Mouse (Mus musculus): ENCODE data around the gene Dtnbp1.

Gene Dtnbp1

DNA sequence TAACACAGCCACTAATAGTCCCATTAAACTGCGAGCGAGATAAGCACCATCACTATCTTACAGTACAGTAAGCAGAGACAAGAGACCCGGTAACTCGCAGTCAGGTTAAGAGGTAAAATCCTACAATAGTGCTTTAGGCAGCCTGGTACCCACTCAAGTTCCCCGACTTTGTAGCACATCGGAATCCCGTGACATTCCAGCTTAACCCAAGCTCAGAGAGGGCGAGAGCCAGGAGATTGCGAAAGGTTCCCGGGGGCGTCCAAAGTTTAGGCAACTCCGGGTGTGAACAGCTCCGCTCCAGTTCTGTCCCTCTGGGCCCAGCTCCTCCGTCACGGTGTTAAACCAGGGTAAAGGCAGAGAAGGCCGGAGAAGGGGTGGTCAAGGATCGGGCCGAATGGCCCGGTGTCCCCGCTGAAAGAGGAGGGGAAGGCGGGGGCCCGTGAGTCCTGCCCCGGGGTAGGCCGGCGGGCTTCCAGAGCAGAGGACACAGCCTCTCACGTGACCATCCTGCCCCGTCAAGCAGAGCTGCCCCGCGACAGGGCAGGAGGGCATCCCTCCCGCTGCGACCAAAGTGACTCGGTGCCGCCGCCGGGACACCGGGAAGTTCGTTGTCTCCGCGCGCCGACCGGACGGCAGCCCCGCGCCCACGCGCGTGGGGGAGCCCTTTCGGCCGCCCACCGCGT lies 578 bp downstream of the Dtnbp1 start:
- peak; percentile 70 for DNase-seq (ENCODE audit: low read depth, low spot score)

DNA sequence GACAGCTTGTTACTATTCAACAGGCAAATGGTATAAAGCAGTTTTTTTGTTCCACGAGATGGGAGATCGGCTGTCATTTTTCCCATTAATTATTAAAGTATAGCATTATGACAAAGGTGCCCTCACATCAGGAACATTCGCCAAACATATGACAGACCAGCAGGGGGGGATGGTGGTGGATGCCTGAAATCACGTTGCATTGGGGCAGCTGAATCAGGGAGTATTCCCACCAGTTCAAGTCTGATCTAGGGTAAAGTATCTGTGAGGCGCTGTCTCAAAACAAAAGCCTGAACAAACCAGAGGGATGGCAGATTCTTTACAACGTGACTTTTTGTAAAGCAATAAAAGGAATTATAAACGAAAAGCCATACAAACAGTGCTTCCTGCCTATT lies 1.1 kb downstream of the Dtnbp1 start:
- DNase-seq (ENCODE audit: low read depth, low spot score), result peak; percentile 76

DNA sequence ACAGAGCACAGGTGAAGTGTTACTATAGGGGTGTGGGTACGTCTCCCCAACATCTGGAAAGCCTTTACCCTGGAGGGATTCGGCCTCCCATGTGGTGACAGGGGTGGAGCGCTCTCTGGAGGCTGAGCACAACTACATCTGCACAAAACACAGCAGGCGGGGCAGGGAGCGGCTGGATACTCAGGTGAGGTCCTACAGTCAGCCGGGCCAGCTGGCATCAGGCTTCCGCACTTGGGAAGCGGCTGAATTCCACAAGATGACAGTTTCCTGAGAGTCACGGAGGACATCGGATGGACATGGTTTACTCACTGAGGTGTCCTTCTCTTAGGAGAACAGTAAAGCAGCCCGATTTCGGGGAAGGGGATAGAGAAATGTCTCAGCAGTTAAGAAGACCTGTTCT lies 2.7 kb downstream of the Dtnbp1 start:
- no peak for DNase-seq (ENCODE audit: low read depth, low spot score)

DNA sequence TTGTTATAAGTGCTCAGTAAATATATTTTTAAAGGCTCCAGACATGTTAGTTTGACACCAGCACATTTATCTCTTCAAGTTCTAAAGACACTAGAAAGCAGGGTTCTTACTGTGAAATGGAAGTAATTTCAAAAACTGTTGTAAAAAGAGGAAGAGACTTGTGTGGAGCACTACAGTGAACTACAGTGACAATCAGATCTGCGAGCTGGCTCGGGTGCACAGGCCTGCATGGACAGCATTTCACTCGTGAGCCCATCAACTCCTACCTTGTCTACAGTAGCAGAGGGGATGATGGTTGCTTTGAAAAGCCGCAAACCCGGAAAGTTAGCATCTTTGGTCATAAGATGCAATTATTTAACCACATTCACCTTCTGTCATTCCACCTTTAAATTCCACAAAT lies 5.6 kb downstream of the Dtnbp1 start:
- no peak for DNase-seq (ENCODE audit: low read depth, low spot score)

DNA sequence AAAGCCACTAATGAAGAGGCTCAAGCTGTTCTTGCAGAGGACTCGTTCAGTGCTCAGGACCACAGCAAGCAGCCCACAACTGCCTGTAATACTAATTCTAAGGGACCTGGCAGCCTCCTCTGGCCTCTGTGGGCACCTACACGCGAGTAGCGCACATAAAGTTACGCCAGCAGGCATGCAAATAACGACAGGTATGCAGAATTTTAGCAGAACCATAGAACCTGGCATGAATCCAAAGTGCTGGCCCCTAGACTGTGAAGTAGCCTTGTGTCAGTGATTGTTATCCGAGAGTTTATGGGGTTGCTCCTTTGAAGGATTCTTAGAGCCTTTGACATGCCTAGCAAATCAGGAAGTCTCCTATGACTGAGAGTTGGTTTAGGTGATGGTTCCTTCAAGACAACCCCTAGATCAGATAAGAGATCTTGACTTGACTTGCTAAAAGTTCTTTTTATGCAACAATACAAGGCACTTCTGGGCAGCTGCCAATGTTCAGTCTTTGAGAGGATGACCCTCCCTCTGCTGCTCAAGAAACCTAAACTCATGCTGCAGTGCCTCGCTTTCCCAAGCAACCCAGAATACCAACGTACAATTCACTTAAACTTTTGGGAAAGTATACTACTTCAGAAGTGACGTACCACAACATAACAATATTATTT lies 9.3 kb downstream of the Dtnbp1 start:
- no peak for DNase-seq (ENCODE audit: low read depth, low spot score)

DNA sequence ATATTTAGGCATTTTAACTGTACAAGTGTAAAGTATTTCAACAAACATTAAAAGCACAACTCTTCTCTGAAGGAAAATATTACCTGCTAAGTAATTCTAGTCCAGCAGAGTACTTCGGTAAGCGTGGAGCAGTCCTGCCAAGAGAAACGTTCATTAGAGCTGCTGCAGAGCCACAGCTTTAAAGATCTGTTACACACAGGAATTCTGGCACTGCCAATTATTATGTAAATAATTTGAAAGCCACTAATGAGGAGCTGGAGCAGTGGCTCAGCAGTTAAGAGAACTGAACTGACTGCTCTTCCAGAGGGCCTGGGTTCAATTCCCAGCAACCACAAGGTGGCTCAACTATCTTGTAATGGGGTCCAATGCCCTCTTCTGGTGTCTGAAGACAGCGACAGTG lies 10.0 kb downstream of the Dtnbp1 start:
- no peak for DNase-seq (ENCODE audit: low read depth, low spot score)

DNA sequence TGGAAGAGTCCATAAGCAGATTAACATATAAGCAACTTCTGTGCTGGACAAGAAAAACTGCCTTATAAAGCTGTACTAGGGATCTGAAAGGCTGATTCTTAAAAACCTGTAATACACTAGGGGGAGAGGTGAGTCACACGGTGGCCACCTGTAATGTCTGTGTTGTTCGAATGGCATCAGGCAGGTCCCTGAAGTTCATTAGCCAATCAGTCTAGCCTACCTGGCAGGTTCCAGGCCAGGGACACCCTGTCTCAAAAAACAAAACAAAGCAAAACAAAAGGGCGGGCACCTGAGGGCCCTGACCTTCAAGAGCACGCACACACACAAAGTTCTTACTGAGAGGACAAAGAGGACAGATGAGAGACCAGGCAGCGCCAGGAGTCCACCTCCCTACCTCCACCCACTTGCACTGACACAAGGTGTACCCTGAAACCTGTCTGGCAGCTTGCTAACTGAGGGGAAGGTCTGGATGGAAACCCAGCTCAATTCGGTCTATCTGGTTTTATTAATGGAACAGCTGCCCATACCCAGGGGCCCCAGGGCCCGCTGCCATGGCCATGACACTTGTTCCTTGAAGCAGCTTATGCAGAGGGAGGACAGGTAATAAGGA lies 11.8 kb downstream of the Dtnbp1 start:
- DNase-seq (ENCODE audit: low read depth, low spot score), result no peak

DNA sequence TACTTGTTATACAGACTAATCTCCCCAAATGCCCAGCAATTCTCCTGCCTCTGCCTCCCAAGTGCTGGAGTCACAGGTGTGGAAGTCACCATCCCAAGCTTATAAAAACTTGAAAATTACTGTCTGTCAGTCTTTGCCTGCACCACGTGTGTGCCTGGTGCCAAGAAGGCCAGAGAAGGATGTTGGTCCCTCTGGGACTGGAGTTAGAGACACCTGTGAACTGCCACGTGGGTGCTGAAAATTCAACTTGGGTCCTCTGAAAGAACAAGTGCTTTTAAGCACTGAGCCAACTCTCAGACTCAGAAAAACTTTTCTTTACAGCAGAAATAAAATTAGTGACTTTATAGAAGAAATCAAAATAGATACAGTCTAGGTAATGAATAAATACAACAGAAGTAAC lies 15.6 kb downstream of the Dtnbp1 start:
- DNase-seq (ENCODE audit: low read depth, low spot score), result no peak

DNA sequence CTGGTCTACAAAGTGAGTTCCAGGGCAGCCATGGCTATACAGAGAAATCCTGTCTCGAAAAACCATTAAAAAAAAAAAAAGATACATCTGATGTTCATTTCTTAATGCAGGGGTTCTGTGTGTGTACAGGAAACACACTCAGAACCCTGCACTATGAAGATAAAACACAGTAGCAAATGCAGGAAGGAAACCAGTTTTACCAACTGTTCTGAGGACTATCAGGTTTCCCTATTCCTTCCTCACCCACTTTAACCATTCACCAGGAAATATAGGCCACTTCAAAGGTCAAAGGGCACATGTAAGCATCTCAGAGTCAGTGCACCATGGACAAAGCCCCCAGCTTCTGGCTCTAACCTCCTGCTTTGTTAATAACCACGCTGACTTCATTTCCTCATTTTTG lies 16.6 kb downstream of the Dtnbp1 start:
- DNase-seq (ENCODE audit: low read depth, low spot score), result no peak

DNA sequence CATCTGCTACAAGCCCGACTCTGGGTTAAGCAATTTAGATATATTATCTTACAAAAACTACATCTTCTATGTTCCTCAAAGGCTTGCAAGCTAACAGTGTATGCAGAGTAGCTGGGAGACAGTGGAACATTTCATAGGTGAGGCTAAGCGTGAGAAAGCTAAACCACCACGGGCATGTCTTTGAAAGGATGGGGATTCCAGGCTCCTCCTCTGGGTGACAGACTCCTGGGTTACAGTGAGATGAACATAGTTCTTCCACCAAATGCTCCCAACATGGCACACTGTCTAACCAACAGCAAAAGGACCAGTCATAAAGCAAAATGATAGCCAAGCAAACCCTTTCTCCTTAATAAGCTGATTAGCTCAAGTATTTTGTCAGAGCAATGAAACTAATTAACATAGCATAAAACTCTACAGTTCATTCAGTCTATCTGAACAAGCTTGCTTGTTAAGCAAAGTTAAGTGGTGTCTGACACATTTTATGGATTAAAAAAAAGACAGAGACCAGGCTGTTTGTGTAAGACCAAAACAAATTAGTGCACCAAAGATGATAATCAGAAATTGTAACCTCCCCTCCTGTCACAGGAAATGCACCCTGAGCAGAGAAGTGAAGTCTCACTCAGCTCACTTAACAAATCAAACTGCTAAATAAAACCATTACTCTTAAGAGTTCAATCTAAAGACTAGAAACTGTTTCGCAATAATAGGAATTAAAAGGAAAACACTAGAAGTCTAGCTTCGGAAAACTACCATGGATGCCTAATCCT lies 18.1 kb downstream of the Dtnbp1 start:
- DNase-seq (ENCODE audit: low read depth, low spot score), result peak; percentile 33

DNA sequence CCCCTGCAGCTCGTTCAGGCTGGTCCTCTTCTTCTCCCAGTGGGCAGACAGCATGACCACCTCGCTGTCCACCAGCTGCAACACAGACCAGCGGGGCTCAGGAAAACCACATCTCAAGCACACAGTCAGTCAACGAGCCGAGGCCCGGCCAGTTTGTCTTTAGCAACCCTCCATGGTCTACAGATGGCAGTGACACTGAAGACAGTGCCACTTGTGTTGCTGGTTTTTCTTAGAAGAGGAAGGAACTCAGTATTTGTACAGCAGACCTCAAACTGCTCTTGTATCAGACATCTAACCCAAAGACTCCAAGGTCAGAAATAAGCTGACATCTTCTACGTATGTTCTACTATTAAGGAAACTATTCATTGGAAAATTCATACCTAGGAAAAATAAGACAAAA lies 19.1 kb downstream of the Dtnbp1 start:
- no peak for DNase-seq (ENCODE audit: low read depth, low spot score)

DNA sequence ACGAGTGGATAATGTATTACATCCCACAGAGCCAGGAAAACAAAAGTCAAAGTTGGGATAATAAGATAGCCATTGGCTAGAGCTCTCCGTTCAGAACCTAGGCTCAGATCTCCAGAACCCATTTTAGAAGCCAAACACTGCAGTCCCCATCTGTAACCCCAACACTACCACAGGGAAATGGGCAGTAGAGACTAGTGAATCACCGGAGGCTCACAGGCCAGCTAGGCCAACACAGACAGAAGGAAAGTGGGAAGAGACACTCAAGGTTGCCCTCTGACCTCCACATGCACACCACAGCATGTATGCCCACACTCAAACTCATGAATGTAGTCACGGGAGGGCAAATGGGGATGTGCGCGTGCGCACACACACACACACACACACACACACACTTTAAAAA lies 22.5 kb downstream of the Dtnbp1 start:
- no peak for DNase-seq (ENCODE audit: low read depth, low spot score)

DNA sequence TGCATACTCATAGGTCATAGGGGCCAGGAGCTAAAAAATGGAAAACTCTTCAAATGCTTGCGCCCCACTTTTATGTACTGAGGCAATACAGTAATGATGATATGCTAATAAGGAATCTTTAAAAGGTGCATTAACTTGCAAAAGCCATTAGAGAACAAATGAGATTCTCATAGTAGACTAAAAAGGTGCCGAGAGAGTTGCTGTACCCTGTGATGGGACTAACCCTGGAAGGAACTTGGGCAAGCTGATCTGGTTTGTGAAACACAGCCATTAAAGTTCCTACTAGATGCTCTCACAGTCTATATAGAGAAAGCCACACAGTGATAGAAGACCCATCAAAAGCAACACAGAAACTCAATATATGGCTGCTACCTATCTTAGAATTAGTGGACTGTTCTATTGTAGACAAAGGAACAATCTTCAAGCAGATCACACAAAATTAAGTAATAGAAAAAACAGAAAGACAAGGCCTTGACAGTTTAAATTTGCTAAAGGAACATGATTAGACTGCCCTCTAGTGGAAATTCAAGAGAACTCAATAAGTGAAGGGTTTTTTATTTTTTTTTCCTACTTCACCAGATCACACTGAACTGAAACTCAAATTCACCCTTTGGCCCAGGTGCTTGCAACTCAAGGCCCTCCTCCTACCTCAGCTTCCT lies 24.3 kb downstream of the Dtnbp1 start:
- DNase-seq (ENCODE audit: low read depth, low spot score), result peak; percentile 57

DNA sequence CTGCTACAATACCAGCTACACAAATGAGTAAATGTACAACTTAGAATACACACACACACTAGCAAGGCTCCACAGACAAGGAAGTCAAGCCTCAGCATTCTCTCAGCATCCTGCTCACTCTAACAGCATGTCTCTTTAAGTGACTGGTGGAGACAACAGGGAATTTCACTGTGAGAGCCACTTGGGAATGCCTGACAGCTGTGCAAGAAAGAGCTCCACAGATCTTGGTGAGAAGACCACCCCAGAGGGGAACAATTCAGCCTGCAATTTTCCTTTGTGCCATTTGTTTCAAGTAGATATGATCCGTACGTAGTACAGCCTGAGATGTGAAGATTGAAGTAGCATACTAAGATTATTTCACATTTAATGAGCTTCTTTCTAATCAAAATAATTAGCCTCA lies 24.9 kb downstream of the Dtnbp1 start:
- DNase-seq (ENCODE audit: low read depth, low spot score), result no peak

DNA sequence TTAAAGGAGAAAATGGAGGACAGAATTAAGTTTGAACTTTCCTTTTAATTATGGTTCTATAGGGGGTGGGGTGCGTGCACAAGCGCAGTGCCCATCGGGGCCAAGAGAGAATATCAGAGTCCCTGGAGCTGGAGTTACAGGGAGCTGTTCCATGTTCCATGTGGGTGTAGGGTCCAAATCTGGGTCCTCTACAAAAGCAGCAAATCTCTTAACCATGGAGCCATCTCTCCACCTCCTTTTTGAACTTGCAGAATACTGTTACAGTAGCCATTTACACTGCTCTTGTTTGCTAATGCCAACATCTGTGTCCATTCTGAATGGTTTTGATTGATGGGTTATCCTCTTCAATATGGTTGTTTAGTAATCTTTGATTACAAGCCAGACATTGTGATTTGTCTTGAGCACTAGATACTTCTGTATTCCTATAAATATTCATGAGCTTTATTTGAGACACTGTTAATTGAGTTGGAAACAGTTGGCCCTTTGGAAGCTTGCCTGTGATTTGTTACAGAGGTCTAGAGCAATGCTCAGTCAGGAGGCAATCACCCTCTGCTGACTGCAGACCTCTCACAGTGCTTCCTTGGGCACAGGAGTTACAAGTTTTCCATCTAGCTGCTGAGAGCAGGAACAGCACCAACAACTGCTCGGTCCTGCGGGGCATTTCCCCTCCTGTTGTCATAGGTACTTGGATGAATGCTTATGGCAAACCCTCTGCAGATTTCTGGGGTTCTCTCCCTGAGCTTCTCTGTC lies 41.2 kb downstream of the Dtnbp1 start:
- no peak for DNase-seq (ENCODE audit: low read depth, low spot score)

DNA sequence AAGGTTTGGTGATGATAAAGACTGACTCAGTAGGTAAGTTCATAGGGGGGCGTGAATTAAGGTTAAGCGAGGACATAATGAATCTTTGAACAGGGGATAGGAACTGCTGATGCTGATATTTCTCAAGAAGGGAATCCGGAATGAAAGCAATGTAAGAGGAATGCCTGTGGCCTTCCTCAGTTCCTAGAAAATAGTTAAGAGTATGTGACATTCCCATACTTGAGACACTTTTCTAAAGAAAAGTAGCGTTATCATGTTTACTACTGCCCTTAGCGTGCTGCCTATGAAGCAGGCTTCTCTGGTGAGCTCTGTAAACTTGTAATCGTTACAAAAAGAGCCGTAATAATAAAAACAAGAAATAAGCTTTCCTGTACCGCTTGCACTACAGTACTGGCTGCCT lies 44.9 kb downstream of the Dtnbp1 start:
- no peak for DNase-seq (ENCODE audit: low read depth, low spot score)

DNA sequence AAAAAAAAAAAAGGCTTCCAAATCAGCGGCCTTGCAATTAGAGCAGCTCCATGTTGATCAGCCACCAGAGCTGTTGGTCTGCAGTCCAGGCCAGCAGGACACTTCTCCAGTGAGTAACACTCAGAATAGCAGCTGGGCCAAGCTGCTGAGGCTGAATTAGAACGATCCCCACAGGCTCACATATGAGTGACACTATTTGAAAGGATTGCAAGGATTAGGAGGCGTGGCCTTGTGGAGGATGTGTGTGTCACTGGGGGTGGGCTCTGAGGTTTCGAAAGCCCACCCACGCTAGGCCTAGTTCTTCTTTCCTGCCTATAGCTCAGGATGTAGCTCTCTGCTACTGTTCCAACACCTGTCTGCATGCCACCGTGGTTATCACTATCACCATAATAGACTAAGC lies 46.2 kb downstream of the Dtnbp1 start:
- DNase-seq (ENCODE audit: low read depth, low spot score), result no peak

DNA sequence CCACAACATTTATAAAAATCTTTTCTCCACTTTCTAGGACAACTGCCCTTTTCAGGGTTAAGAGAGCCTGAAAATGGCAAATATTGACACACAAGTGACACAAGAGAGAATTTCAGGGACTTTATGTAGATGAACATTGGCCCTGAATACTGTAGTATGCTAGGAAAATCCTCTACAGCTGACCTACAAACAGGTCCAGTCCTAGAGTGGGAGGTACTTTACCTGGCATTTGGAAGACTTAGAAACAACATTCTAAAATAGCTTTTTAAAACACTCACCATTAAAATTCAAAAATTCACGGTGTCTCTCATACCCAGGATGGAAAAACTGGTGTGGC lies 47.7 kb downstream of the Dtnbp1 start:
- DNase-seq (ENCODE audit: low read depth, low spot score), result no peak

DNA sequence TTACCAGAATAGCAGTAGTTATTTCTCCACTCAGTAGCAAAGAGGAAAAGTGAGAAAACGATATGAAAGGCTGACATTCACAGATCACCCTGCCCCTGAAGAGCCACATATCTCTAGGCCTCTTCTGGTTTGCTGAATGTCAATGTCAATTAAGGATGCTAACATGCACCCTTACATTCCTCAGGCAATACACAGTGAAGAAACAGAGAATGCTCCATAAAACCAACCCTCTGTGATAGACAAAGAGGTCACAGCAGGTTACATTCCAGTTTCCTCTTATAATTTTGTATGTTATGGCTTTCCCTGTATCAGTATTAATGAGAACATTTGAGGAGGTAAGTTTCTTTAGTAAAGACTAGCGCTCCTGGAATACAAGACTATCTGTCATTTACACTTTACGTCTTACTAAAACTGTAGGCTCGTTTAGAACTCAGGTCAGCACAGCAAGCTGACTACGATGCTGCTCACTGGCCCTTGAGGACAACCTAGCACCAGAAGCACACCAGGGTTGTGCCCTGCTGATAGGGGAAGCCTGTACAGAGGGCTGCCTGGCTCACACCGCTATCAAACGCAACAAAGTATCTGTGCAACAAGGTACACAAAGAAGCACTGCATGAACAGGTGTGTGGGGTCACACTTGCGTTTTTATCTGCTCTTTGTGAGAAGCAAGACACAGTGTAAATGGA lies 48.3 kb downstream of the Dtnbp1 start:
- DNase-seq (ENCODE audit: low read depth, low spot score), result no peak

DNA sequence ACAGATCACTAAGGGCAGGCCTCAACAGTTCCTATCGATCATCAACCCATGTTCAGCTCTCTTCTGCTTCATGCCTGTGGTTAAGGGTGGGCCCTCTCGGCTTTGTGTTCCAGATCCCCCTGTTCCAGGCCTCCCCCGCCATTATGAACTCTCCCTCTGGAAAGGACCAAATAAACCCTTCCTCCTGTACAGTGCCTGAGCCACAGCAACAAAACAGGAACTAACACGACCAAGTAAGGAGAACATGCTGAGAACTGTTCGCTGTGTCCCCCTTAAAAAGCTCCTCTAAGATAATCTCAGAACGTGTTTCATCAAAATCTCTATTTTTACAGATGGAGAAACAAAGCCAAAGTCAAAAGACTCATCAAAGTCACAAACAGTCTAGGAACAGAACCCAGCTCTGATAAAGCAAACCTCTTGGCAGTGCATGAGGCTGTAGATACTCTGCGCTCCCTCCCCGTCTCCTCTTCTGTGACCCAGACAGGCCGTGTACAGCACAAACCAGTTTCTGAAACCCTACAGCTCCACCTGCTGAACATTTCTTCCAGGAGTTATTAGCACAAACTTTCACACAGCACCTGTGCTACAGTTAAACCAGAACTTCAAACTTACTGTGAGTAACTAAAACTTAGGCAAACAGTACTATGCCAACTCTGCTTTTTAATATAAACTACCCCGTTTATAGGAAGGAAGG lies 49.4 kb downstream of the Dtnbp1 start:
- peak; percentile 28 for DNase-seq (ENCODE audit: low read depth, low spot score)
